Mouse (Mus musculus): Measurements from ENCODE around the gene Fcor. TPM values are rescaled to one million over a fixed set of nuclear protein-coding genes. Genes with fewer than 3 reads are reported as not detected.

Fcor gene
- polyA plus RNA-seq (2017; shearing (Covaris generic)): not detected

GRCm38 (mm10) chr8:3671980-3672491, at the start of gene Fcor:
Gene Fcor (minus strand): TSS chr8:3672362.

GRCm38 (mm10) chr8:3720551-3720950, 48.4 kb upstream of the Fcor start, which contains the start of gene Clec4g:
Gene Clec4g (minus strand): TSS chr8:3720651.

GRCm38 (mm10) chr8:3694121-3694520, 22.0 kb upstream of the Fcor start, which contains the start of gene Fcer2a:
Gene Fcer2a (minus strand): TSS chr8:3694175.

GRCm38 (mm10) chr8:3676131-3676992, 4.2 kb upstream of the Fcor start, which contains the start of gene Trappc5:
Gene Trappc5 (plus strand): TSS chr8:3676299.

GRCm38 (mm10) chr8:3665507-3665906, 6.7 kb downstream of the Fcor start, which contains the start of gene Mcemp1:
Gene Mcemp1 (plus strand): TSS chr8:3665754.

GRCm38 (mm10) chr8:3655526-3655925, 16.6 kb downstream of the Fcor start, which contains the start of gene Retn:
Gene Retn (plus strand): TSS chr8:3655770.

GRCm38 (mm10) chr8:3630647-3631477, 41.3 kb downstream of the Fcor start, which contains the start of gene Stxbp2:
Gene Stxbp2 (plus strand): TSS chr8:3630955.

GRCm38 (mm10) chr8:3625445-3625844, 46.7 kb downstream of the Fcor start, which contains the start of gene Pcp2:
Gene Pcp2 (minus strand): TSS chr8:3625545.

GRCm38 (mm10) chr8:3621199-3621970, 50.8 kb downstream of the Fcor start, which contains the start of the genes Xab2 and Pet100:
Gene Xab2 (minus strand): TSS chr8:3621316.
Gene Pet100 (plus strand): TSS chr8:3621548.

Other genes with a start within 250 kb of the Fcor start
- 2.7 TPM for gene Pex11g, start 204.7 kb downstream of the Fcor start, polyA plus RNA-seq (2017; shearing (Covaris generic))
- gene Tex45, start 201.5 kb downstream of the Fcor start, polyA plus RNA-seq (2017; shearing (Covaris generic)): not detected
- gene Zfp358, start 179.2 kb downstream of the Fcor start, polyA plus RNA-seq (2017; shearing (Covaris generic)): 1.5 TPM
- gene Mcoln1, start 171.9 kb downstream of the Fcor start, polyA plus RNA-seq (2017; shearing (Covaris generic)): 81.1 TPM
- 37.4 TPM for gene Pnpla6, start 157.0 kb downstream of the Fcor start, polyA plus RNA-seq (2017; shearing (Covaris generic))
- gene C330021F23Rik, start 104.4 kb downstream of the Fcor start, polyA plus RNA-seq (2017; shearing (Covaris generic)): not detected
- 0.98 TPM for gene Camsap3, start 85.1 kb downstream of the Fcor start, polyA plus RNA-seq (2017; shearing (Covaris generic))
- gene Xab2, start 51.0 kb downstream of the Fcor start, polyA plus RNA-seq (2017; shearing (Covaris generic)): 113 TPM
- gene Pet100, start 50.8 kb downstream of the Fcor start, polyA plus RNA-seq (2017; shearing (Covaris generic)): 79.9 TPM
- gene Pcp2, start 46.8 kb downstream of the Fcor start, polyA plus RNA-seq (2017; shearing (Covaris generic)): not detected
- 212 TPM for gene Stxbp2, start 41.4 kb downstream of the Fcor start, polyA plus RNA-seq (2017; shearing (Covaris generic))
- gene Retn, start 16.6 kb downstream of the Fcor start, polyA plus RNA-seq (2017; shearing (Covaris generic)): not detected
- not detected for gene Mcemp1, start 6.6 kb downstream of the Fcor start, polyA plus RNA-seq (2017; shearing (Covaris generic))
- 22.3 TPM for gene Trappc5, start 3.9 kb upstream of the Fcor start, polyA plus RNA-seq (2017; shearing (Covaris generic))
- 0.46 TPM for gene Fcer2a, start 21.8 kb upstream of the Fcor start, polyA plus RNA-seq (2017; shearing (Covaris generic))
- gene Clec4g, start 48.3 kb upstream of the Fcor start, polyA plus RNA-seq (2017; shearing (Covaris generic)): not detected
- 0.60 TPM for gene Cd209a, start 76.6 kb upstream of the Fcor start, polyA plus RNA-seq (2017; shearing (Covaris generic))
- 0.35 TPM for gene Cd209e, start 181.9 kb upstream of the Fcor start, polyA plus RNA-seq (2017; shearing (Covaris generic))
- not detected for gene Cd209d, start 206.2 kb upstream of the Fcor start, polyA plus RNA-seq (2017; shearing (Covaris generic))

All from effector memory CD4-positive, alpha-beta T cell, adult 7 months (primary cell).